Mouse (Mus musculus): ENCODE data around the gene Xpnpep2. TPM values are rescaled to one million over a fixed set of nuclear protein-coding genes. Genes with fewer than 3 reads are reported as not detected.
A peak's percentile ranks its signal among the peaks of the same experiment; 100 is the strongest.

Xpnpep2 gene
- polyA plus RNA-seq, 1 experiment from 2014 or later = 4.6 TPM

DNA sequence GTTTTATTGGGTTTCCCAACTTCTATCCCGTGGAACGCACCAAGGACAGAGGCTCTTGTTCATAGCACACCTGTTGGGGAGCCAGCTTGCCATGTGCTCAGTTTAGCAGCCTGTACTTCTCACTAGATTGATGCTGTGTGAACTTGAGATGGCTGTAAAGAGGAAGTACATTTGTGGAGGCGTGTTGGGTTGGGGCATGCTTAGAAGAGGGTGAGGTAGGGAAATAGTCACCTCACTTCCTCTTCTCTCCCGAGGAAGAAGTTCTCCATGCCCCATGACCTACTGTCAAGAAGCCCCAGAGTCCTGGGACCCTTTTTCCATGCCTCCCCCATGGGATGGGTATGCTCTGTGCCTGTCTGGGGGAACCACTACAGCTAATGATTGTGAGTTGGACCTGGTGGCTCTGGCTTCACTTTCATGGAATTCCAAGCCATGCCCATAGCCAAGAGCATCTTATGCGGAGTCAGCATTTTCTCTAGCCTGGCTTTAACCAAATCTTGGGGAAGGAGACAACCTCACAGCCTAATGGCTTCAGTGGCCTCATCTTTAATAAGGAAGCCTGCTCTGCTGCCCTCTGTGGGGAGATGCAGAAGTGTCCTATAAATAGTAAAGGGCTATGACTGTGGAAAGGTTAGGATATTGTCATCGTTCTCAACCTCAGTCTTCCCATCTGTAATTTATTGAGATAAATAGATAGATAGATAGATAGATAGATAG is 19.1 kb downstream of the Xpnpep2 start:
- Histone ChIP-seq H3K4me3 (no peak overlapping the region), H3K9ac (no peak overlapping the region), H3K9me3 (no peaks in the 10 kb centered on the region), H3K4me1 (no peaks in the 10 kb centered on the region), H3K4me2 (no peak overlapping the region), H3K27ac (no peak overlapping the region), H3K27me3 (no peaks in the 10 kb centered on the region), H3K36me3 (no peaks in the 10 kb centered on the region)
- 70% methylated on average over 6 of the region's 6 CpGs for WGBS
- ATAC-seq (ENCODE audit: insufficient number of reproducible peaks, insufficient read depth, low FRiP score, low TSS enrichment, low read depth) = no peak

DNA sequence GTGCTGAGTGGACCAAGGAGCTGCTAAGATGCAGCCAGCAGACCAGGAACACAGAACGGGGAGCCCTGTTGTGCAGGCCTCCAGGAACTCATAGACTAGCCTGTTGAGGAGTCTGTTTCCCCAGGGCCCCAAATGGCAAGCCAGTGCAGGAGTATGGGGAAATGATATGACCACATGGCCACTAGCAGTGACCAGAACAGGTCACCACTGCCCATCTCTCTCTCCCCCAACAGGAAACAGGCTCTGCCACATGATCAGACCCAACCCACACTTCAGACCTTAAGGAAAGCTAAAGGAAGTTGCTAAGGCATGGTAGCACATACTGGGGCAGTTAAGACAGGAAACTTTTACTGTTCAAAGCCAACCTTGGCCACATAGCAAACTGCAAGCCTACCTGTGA is 20.6 kb downstream of the Xpnpep2 start:
- H3K36me3 ChIP-seq = no peaks in the 10 kb centered on the region
- no peaks in the 10 kb centered on the region for H3K4me1 ChIP-seq
- 100% methylated on average over 1 of the region's 1 CpGs for WGBS
- no peaks in the 10 kb centered on the region for H3K9me3 ChIP-seq
- no peak for ATAC-seq (ENCODE audit: insufficient number of reproducible peaks, insufficient read depth, low FRiP score, low TSS enrichment, low read depth)
- H3K27me3 ChIP-seq = no peaks in the 10 kb centered on the region
- no peak overlapping the region for H3K4me2 ChIP-seq
- no peak overlapping the region for H3K4me3 ChIP-seq
- H3K27ac ChIP-seq = no peak overlapping the region
- no peak overlapping the region for H3K9ac ChIP-seq

DNA sequence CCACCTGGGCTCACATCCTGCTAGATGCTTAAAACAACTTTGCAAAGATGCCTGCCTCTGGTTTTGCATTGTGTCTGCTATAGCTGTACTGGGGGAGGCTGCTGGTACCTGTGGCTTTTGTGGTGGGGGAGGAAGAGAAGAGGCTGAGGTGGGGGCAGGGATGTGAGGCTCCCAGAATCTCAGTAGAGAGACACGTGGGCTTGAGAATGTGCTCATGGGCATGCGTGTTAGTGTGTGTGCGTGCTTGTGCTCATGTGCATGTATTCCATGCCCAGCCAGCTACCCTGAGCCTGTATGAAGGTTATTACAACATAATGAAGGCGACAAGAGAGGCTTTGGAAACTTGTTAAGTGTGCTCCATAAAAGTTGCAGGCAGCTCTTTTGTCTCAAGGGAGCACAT is 28.4 kb downstream of the Xpnpep2 start:
- H3K27ac ChIP-seq = no peak overlapping the region
- H3K27me3 ChIP-seq = no peaks in the 10 kb centered on the region
- no peaks in the 10 kb centered on the region for H3K36me3 ChIP-seq
- H3K4me2 ChIP-seq = no peak overlapping the region
- 84% methylated on average over 4 of the region's 4 CpGs for WGBS
- ATAC-seq (ENCODE audit: insufficient number of reproducible peaks, insufficient read depth, low FRiP score, low TSS enrichment, low read depth) = no peak
- no peak overlapping the region for H3K9ac ChIP-seq
- H3K4me1 ChIP-seq = peaks cover 9% of the 10 kb centered on the region; the same call in 1 of the 2 replicates
- no peaks in the 10 kb centered on the region for H3K9me3 ChIP-seq
- no peak overlapping the region for H3K4me3 ChIP-seq

DNA sequence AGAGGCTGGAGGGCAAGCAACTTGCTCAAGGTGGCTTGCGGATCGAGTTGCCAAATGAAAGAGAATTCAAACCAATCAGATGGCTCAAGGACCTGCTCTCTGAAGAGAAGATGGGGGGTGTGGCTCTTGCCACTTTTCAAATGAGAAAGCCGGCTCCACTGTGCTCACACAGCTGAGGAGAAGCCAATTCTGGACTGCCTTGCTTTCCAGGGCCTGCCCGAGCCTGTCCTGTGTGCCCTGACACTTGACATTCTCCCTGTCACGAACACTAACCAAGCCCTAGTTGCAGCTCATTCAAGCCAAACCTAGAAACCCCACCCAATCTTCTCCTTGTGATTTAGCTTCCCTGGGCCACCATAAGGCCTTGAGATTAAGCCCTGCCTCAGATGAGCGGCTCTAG is 29.5 kb downstream of the Xpnpep2 start:
- 55% methylated on average over 6 of the region's 6 CpGs for WGBS
- H3K27ac ChIP-seq = no peak overlapping the region
- H3K36me3 ChIP-seq = no peaks in the 10 kb centered on the region
- no peak for ATAC-seq (ENCODE audit: insufficient number of reproducible peaks, insufficient read depth, low FRiP score, low TSS enrichment, low read depth)
- H3K9me3 ChIP-seq = no peaks in the 10 kb centered on the region
- no peak overlapping the region for H3K9ac ChIP-seq
- H3K4me3 ChIP-seq = no peak overlapping the region
- peaks cover 9% of the 10 kb centered on the region; the same call in 1 of the 2 replicates for H3K4me1 ChIP-seq
- H3K4me2 ChIP-seq = no peak overlapping the region
- H3K27me3 ChIP-seq = no peaks in the 10 kb centered on the region

DNA sequence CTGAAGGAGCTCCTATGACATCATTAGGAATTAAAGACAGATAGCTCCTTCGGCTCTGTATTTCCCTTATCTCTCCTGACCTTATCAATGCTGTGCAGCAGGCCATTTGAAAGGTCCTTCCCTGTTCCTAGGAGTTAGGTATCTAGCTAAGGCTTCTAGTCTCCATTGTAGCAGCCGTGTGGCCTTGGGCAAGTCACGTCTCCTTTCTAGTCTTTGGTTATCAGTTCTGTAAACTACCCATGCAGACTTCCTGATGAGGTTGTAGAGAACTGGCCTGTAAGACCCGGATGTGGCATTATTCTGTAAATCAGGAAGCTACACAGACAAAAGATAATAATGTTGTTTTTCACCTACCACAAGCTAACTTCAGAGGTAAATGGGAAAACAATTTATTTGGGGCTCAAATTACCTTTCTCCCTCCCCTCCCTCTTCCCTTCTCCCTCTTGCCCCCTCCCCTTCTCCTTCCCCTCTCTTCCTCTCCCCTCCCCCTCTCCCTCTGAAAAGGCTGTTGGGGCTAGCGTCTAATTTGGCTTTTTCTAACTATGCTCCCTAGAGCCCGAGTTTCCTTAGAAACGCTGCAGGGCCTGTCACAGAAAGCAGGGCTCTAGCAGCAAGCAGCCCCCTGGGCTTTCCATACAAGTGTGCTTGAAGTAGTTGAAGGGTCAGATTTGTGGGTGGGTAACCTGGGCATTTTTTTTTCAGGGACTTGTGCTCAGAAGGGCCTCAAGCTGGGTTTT is 30.2 kb downstream of the Xpnpep2 start:
- H3K27ac ChIP-seq = no peak overlapping the region
- no peak overlapping the region for H3K4me3 ChIP-seq
- no peaks in the 10 kb centered on the region for H3K9me3 ChIP-seq
- no peak overlapping the region for H3K9ac ChIP-seq
- 46% methylated on average over 7 of the region's 7 CpGs for WGBS
- no peak overlapping the region for H3K4me2 ChIP-seq
- no peaks in the 10 kb centered on the region for H3K27me3 ChIP-seq
- peaks cover 9% of the 10 kb centered on the region; the same call in 1 of the 2 replicates for H3K4me1 ChIP-seq
- no peaks in the 10 kb centered on the region for H3K36me3 ChIP-seq
- ATAC-seq (ENCODE audit: insufficient number of reproducible peaks, insufficient read depth, low FRiP score, low TSS enrichment, low read depth) = no peak

DNA sequence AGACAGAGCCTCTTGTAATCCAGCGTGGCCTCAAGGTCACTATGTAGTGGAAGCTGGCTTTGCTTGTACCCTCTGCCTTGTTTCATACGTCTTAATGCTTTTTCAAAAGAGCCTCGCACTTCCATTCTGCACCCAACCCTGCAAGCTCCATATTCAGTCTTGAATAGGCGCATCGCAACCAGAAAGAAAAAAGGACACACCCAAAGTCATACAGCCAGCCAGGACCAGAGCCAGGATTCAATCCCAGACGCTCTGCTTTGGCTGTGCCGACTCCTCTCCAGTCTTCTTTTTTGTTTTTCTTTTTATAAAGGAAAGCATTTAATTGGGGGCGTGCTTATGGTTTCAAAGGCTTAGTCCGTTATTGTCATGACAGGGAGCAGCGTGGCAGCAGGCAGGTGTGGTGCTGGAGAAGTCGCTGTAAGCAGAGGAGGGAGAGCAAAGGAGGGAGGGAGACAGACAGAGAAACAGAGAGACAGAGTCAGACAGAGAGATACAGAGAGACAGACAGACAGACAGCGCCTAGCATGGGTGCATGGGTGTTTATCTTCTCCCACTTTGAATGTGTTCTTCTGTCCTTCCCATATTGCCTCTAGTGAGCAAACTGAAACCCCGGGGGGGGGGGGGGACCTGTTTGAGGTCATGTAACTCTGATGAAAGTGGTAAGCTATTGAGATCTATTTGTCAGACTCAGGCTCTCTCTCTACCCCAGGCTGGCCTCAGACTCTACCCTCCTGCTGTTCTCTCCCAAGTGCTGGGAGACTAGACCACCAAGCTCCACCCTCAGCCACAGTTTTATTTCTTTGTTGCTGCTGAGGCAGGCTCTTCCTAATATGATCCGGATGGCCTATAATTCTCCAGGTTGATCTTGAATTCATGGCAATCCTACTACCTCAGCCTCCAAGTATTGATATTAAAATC is 31.1 kb downstream of the Xpnpep2 start:
- no peaks in the 10 kb centered on the region for H3K9me3 ChIP-seq
- no peak for ATAC-seq (ENCODE audit: insufficient number of reproducible peaks, insufficient read depth, low FRiP score, low TSS enrichment, low read depth)
- no peaks in the 10 kb centered on the region for H3K36me3 ChIP-seq
- no peak overlapping the region for H3K4me3 ChIP-seq
- no peak overlapping the region for H3K9ac ChIP-seq
- WGBS = 53% methylated on average over 14 of the region's 14 CpGs
- no peaks in the 10 kb centered on the region for H3K27me3 ChIP-seq
- H3K27ac ChIP-seq = no peak overlapping the region
- no peak overlapping the region for H3K4me2 ChIP-seq
- peaks cover 9% of the 10 kb centered on the region; the same call in 1 of the 2 replicates for H3K4me1 ChIP-seq

DNA sequence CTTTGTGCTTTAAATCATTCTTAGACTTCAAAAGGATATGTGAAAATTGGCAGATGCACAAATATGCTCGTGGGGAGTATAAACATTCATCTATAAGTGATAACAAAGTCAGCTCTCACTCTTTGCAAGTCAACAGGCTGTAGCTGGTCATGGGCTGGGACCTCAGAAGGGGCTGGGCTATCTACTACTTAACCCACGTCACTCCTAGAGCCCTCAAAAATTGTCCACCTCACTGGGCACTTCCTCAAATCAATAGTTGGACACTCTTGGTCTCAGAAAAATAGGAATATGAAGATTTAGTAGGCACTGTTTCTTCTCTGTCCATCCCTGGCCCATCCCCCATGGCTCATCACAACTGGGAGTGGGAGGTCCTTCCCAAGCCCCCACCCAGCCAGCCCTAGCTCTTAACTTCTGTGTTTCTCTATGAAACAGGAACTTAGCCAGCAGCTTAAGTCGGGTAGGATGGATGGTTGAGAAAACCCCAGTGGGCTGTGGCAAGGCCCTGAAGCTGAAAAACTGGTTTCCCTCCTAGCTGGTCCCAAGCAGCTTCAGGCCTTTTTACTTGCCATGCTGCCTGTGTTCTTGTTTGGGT is 31.9 kb downstream of the Xpnpep2 start:
- no peaks in the 10 kb centered on the region for H3K36me3 ChIP-seq
- ATAC-seq (ENCODE audit: insufficient number of reproducible peaks, insufficient read depth, low FRiP score, low TSS enrichment, low read depth) = no peak
- no peaks in the 10 kb centered on the region for H3K27me3 ChIP-seq
- peaks cover 9% of the 10 kb centered on the region; the same call in 1 of the 2 replicates for H3K4me1 ChIP-seq
- H3K4me3 ChIP-seq = no peak overlapping the region
- H3K9ac ChIP-seq = no peak overlapping the region
- 67% methylated on average over 3 of the region's 3 CpGs for WGBS
- H3K27ac ChIP-seq = no peak overlapping the region
- H3K4me2 ChIP-seq = no peak overlapping the region
- H3K9me3 ChIP-seq = no peaks in the 10 kb centered on the region

DNA sequence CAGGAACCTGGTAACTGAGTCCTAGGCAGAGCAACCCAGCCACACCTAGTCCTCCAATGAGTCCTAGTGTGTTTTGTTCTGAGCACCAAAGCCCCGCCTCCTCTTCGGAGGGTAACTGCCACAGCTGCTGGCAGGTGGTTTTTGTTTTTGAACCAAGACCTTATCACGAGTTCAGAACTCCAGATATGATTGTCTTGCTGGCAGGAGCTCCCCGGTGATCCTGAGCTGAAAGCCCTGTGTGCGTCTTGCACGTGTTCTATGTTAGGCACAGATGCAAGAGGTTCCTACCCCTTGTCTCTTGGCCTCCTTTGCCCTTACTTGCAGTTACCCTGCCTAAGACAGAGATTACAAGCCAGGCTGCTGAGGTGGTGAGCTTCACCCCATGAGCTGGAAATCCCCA is 33.0 kb downstream of the Xpnpep2 start:
- Histone ChIP-seq H3K9me3 (no peaks in the 10 kb centered on the region), H3K27me3 (no peaks in the 10 kb centered on the region), H3K4me3 (no peak overlapping the region), H3K9ac (no peak overlapping the region), H3K4me2 (no peak overlapping the region), H3K36me3 (no peaks in the 10 kb centered on the region), H3K27ac (no peak overlapping the region), H3K4me1 (peaks cover 9% of the 10 kb centered on the region; the same call in 1 of the 2 replicates)
- no peak for ATAC-seq (ENCODE audit: insufficient number of reproducible peaks, insufficient read depth, low FRiP score, low TSS enrichment, low read depth)
- WGBS = 82% methylated on average over 6 of the region's 6 CpGs

DNA sequence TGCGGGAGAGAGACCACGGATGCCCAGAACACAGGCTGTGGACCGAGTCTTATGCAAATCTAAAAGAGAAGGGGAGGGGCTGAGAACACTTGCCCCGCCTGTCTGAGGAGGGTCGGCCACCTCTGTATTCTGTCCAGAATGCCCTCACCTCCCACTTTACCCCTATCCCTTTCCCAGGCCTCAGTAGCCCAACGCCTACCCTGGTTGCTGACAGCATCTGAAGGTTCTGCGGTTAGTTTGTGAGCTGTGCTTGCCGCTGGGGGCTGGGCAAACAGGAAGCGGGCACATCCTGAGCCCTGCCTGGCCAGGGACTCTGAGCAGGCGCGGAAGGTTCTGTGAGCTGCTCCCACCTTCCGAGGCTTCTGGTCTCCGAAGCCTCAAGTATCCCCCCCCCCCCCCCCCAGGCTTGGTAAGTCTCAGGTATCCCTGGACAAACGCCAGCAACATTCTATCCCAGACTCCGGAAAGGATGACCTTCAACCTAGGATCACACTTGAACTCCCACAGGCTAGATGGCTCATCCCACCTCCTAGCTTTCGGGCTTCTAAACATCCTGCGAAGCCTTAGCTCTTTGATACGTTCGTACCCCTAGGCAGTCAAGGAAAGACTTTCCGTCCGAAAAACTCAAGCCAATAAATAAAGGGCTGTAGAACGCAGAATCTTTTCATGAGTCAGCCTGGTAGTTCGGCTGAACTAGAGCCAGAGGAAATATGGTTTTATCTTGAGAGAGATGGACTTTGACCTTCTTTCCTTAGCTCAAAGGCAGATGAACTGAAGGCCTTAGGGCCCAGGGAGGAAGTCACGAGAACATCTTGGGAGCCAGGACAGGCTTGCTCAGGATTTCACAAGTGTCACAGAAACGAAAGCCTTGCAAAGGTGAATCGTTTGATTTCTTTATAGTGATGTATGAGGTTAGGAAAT is 35.1 kb downstream of the Xpnpep2 start:
- Histone ChIP-seq H3K4me1 (peaks cover 9% of the 10 kb centered on the region; the same call in 1 of the 2 replicates), H3K9ac (0 out of 2 replicates have a peak overlapping the region, but pooled peaks have one; percentile 27), H3K4me3 (peak overlapping the region; percentile 35), H3K27me3 (no peaks in the 10 kb centered on the region), H3K27ac (no peak overlapping the region), H3K9me3 (no peaks in the 10 kb centered on the region), H3K36me3 (no peaks in the 10 kb centered on the region), H3K4me2 (peak overlapping the region; percentile 53)
- WGBS = 43% methylated on average over 25 of the region's 26 CpGs
- no peak for ATAC-seq (ENCODE audit: insufficient number of reproducible peaks, insufficient read depth, low FRiP score, low TSS enrichment, low read depth)

DNA sequence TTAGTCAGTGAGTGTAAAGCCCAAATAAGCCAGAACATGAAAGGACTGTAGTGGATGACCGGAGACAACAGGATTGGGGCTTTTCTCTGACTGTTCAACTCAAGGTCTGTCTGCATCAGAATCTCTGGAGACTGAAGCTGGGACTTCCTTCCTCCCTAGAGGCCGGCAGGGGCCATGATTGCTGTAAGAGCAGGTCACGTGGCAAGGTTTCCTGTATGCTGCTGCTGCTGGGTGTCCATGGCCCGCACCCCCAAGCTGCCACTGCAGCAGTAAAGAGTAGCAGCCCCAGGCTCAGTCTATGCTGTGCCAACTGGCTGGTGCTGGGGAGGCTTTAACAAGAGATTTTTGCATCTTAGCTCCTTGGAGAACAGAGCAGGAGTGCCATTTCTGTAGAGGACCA is 37.7 kb downstream of the Xpnpep2 start, which contains the start of gene Sash3:
Gene Sash3 (plus strand): TSS at position 175 of the 400 bp plus-strand sequence.
- Histone ChIP-seq H3K4me1 (no peaks in the 10 kb centered on the region), H3K27me3 (no peaks in the 10 kb centered on the region), H3K4me2 (no peak within 1 kb of the TSS), H3K4me3 (no peak within 1 kb of the TSS), H3K36me3 (no peaks in the 10 kb centered on the region), H3K27ac (no peak within 1 kb of the TSS), H3K9me3 (no peaks in the 10 kb centered on the region), H3K9ac (no peak within 1 kb of the TSS)
- 80% methylated on average over 4 of the region's 4 CpGs for WGBS
- no peak for ATAC-seq (ENCODE audit: insufficient number of reproducible peaks, insufficient read depth, low FRiP score, low TSS enrichment, low read depth)
